Mouse (Mus musculus) splenic B cell, adult 2 months (primary cell): ENCODE data around the gene Dusp3.
"Not testable (repeated sequence)": the region's sequence is repeated elsewhere in the genome, so short reads cannot be mapped to it uniquely, and the experiment has no call there.

ENCODE experiments used
- DNase-seq: peaks from one replicate; pipeline ENCODE4 v3.0.0-alpha.2; 2011; ENCODE audit warnings: low read depth, low spot score
- H3K27me3 ChIP-seq: 2 replicates; pipeline ENCODE4 v1.6.1; 2012; ENCODE audit warnings: mild to moderate bottlenecking, low read length, moderate library complexity, mixed read lengths; ENCODE audit not compliant: control insufficient read depth, poor library complexity, insufficient read depth, severe bottlenecking
- H3K36me3 ChIP-seq: 2 replicates; pipeline ENCODE4 v1.6.1; 2012; ENCODE audit warnings: mild to moderate bottlenecking, low read length, moderate library complexity, mixed read lengths; ENCODE audit not compliant: control insufficient read depth, poor library complexity, insufficient read depth, severe bottlenecking

Gene Dusp3

GRCm38 (mm10) chr11:101998258-101998657 is 11.4 kb upstream of the Dusp3 start:
- DNase-seq, result no peak
- H3K27me3 ChIP-seq, result no peaks in the 10 kb centered on the region
- H3K36me3 ChIP-seq, result no peaks in the 10 kb centered on the region

DNA sequence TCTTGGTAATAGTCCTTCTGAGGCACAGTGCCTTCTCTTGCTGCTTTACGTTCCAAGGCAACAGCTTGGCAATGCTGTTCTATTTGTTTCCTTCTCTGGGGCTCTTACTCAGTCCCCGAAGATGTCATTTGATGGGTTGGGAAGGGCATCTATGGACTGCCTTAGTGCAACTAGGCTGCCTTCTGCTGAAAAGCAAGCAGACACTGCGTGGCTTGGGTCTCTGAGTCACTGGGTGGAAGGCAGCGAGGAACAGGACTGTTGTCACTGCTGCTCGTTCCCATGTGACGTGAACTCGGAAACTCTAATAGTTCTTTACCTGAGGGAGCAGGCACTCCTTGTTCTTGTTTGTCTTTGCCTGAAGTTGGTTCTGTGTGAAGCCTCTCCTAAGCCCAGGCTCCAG is 9.1 kb upstream of the Dusp3 start:
- Histone ChIP-seq H3K36me3 (no peaks in the 10 kb centered on the region), H3K27me3 (no peaks in the 10 kb centered on the region)
- DNase-seq, result no peak

GRCm38 (mm10) chr11:101994100-101994499 is 7.3 kb upstream of the Dusp3 start:
- Histone ChIP-seq H3K27me3 (no peaks in the 10 kb centered on the region), H3K36me3 (no peaks in the 10 kb centered on the region)
- no peak for DNase-seq

DNA sequence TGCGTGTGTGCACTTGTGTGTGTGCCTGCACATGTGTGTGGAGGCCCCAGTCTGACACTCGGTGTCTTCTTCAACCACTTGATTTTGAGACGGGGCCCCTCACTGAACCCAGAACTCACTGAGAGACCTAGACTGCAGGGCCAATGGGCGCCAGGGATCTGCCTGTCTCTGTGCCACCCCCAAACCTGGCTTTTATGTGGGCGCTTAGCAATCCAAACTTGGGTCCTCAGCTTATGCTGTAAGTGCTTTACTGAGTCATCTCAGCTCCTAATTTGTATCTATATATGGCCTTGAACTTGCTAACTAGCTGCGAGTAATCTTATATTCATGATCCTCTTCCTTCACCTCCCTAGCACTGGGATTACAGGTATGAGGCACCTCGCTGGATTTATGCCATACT is 5.6 kb upstream of the Dusp3 start:
- Histone ChIP-seq H3K27me3 (no peaks in the 10 kb centered on the region), H3K36me3 (no peaks in the 10 kb centered on the region)
- DNase-seq, result no peak

- DNase-seq, result no peak
- H3K36me3 ChIP-seq, result no peaks in the 10 kb centered on the region
- H3K27me3 ChIP-seq, result no peaks in the 10 kb centered on the region
Measured at GRCm38 (mm10) chr11:101991813-101992212, 5.0 kb upstream of the Dusp3 start.

GRCm38 (mm10) chr11:101990244-101990643 is 3.4 kb upstream of the Dusp3 start:
- Histone ChIP-seq H3K36me3 (no peaks in the 10 kb centered on the region), H3K27me3 (no peaks in the 10 kb centered on the region)
- no peak for DNase-seq

GRCm38 (mm10) chr11:101985990-101986389 is 823 bp downstream of the Dusp3 start:
- no peaks in the 10 kb centered on the region for H3K36me3 ChIP-seq
- no peaks in the 10 kb centered on the region for H3K27me3 ChIP-seq
- DNase-seq, result peak; percentile 87

DNA sequence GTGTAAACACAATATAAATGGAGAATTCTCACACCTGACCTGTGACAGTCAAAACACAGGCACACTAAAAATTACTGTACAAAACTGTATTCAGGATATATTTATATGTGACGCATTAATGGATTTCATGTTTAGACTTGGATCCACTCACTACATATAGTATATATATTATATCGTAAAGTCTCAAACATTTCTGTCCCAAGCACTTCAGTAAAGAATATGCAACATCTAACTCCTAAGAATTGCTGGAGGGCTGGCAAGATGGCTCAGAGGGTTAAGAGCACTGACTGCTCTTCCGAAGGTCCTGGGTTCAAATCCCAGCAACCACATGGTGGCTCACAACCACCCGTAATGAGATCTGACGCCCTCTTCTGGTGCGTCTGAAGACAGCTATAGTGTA is 1.4 kb downstream of the Dusp3 start:
- not testable (repeated sequence) for DNase-seq, H3K36me3 ChIP-seq, H3K27me3 ChIP-seq

- Histone ChIP-seq H3K36me3 (no peaks in the 10 kb centered on the region), H3K27me3 (no peaks in the 10 kb centered on the region)
- DNase-seq, result peak; percentile 96
Measured at GRCm38 (mm10) chr11:101984054-101985025, 2.5 kb downstream of the Dusp3 start, which contains the start of gene Cfap97d1. Cfap97d1 (plus strand) TSS chr11:101984279.

- Histone ChIP-seq H3K36me3 (no peaks in the 10 kb centered on the region), H3K27me3 (no peaks in the 10 kb centered on the region)
- DNase-seq, result peak; percentile 36
Measured at GRCm38 (mm10) chr11:101983431-101983921, 3.3 kb downstream of the Dusp3 start.

- H3K36me3 ChIP-seq, result no peaks in the 10 kb centered on the region
- DNase-seq, result peak; percentile 24
- no peaks in the 10 kb centered on the region for H3K27me3 ChIP-seq
Measured at GRCm38 (mm10) chr11:101982981-101983411, 3.8 kb downstream of the Dusp3 start.

DNA sequence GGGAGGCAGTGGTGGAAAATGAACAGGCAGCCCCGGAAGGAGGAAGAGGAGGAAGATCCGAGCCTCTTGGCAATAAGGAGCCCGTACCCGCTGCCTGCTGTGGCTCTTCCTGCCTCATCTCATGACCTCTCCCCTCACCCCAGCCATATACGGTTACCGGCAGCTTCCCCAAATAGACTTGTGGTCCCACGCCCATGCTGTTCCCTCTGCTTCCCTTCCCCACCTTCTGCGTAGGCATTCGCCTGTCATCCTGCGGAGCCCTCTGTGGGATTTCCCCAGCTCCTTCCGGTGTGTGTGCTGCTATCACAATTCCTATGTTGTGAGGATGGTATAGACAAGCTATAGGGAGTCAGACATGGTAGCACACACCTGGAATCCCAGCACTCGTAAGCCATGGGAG is 5.0 kb downstream of the Dusp3 start:
- peak; percentile 50 for DNase-seq
- H3K36me3 ChIP-seq, result no peaks in the 10 kb centered on the region

GRCm38 (mm10) chr11:101980603-101981157 is 6.1 kb downstream of the Dusp3 start:
- DNase-seq, result no peak
- no peaks in the 10 kb centered on the region for H3K27me3 ChIP-seq
- no peaks in the 10 kb centered on the region for H3K36me3 ChIP-seq

More for the DNA sequence above, 5.0 kb downstream of the Dusp3 start:
- H3K27me3 ChIP-seq, result no peaks in the 10 kb centered on the region

DNA sequence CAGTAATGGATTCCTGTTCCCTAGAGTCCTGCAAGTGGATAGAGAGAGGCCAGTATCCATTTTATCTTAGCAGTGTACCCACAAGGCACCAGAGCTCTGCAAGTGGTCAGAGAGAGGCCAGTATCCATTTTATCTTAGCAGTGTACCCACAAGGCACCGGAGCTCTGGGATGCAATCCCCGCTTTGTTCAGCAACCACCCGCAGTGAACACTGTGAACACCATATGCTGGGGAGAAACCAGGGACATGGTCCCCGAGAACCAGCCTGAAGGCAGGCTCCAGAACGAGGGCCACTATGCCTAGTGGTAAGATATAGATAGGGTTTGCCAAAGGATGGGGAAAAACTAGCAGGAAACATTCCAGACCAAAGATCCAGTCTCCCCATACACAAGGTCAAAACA is 7.7 kb downstream of the Dusp3 start:
- Histone ChIP-seq H3K36me3 (no peaks in the 10 kb centered on the region), H3K27me3 (no peaks in the 10 kb centered on the region)
- DNase-seq, result no peak

- no peak for DNase-seq
- H3K27me3 ChIP-seq, result no peaks in the 10 kb centered on the region
- H3K36me3 ChIP-seq, result peaks cover 3% of the 10 kb centered on the region; the same call in 1 of the 2 replicates
Measured at GRCm38 (mm10) chr11:101976949-101977348, 9.9 kb downstream of the Dusp3 start.
